27 mouse cellular contexts compared by ENCODE assay signal in the genomic region with DNA sequence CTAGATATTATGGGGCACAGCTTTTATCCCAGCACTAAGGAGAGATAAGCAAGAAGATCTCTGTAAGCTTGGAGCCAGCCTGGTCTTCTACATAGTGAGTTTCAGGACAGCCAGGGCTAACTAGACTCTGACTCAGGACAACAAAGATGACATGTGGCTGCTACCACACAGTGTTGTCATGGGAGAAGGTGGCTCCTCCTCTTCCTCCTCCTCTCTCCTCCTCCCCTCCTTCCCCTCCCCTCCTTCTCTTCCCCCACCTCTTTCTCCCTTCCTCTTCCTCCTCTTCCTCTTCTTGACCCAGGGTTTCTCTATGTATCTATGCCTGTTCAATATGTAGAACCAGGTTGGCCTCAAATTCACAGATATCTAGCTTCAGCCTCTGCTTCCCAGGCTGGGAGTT. TPM values are rescaled to one million over a fixed set of nuclear protein-coding genes. Genes with fewer than 3 reads are reported as not detected.
DNase-seq lines count a peak whose midpoint lies in the region; ATAC-seq and TF ChIP-seq lines count a peak whose summit lies in the region.
"Had no signal": no experiment of that assay in that cellular context is flagged by ENCODE, and none has a peak within 500 bp of the region (broad histone marks: within the 10 kb centered on the region; RNA-seq: fewer than 3 reads in every experiment).

No protein-coding gene starts in this region.

- H3K4me2 ChIP-seq in lung, embryonic 16.5 days (ENCODE audit: low read depth, low read length), result no peak overlapping the region
- no peak overlapping the region for H3K4me2 ChIP-seq in lung, postnatal 0 days (replicated peaks; ENCODE audit: low read depth, low read length)
- H3K4me2 ChIP-seq: embryonic facial prominence, embryonic 12.5 days; embryonic facial prominence, embryonic 15.5 days; heart, embryonic 11.5 days; hindbrain, embryonic 13.5 days had no signal

- H3K4me1 ChIP-seq in lung, embryonic 16.5 days (replicated peaks; ENCODE audit: control insufficient read depth, insufficient read depth, low read length), result no peaks in the 10 kb centered on the region
- no peaks in the 10 kb centered on the region for H3K4me1 ChIP-seq in lung, postnatal 0 days (ENCODE audit: insufficient read depth, low read depth, low read length)
- peaks cover 36% of the 10 kb centered on the region for H3K4me1 ChIP-seq in megakaryocyte, embryonic 14.5 days
- no peaks in the 10 kb centered on the region; the same call in 1 of the 2 replicates for H3K4me1 ChIP-seq in thymus, adult 2 months (replicated peaks; ENCODE audit: control insufficient read depth, insufficient read depth, low read length)
- H3K4me1 ChIP-seq: embryonic facial prominence, embryonic 12.5 days; embryonic facial prominence, embryonic 15.5 days; hindbrain, embryonic 13.5 days had no signal

- H3K36me3 ChIP-seq in lung, embryonic 16.5 days (ENCODE audit: control insufficient read depth, insufficient read depth, low read length), result no peaks in the 10 kb centered on the region
- H3K36me3 ChIP-seq in lung, postnatal 0 days (ENCODE audit: insufficient read depth, low read length), result no peaks in the 10 kb centered on the region
- peaks cover 28% of the 10 kb centered on the region for H3K36me3 ChIP-seq in megakaryocyte, embryonic 14.5 days (replicated peaks; ENCODE audit: low read length)
- H3K36me3 ChIP-seq in splenic B cell, adult 2 months (ENCODE audit: control insufficient read depth, insufficient read depth, low read length, poor library complexity, severe bottlenecking), result peaks cover 33% of the 10 kb centered on the region
- H3K36me3 ChIP-seq in thymus, adult 2 months (ENCODE audit: control insufficient read depth, insufficient read depth, low read length), result no peaks in the 10 kb centered on the region
- H3K36me3 ChIP-seq: embryonic facial prominence, embryonic 12.5 days; embryonic facial prominence, embryonic 15.5 days; hindbrain, embryonic 13.5 days had no signal

- peak overlapping the region; percentile 36; the same call in 1 of the 2 replicates for H3K27ac ChIP-seq in lung, embryonic 16.5 days (ENCODE audit: low read length)
- no peak overlapping the region for H3K27ac ChIP-seq in lung, postnatal 0 days (ENCODE audit: low read length)
- no peak overlapping the region for H3K27ac ChIP-seq in thymus, adult 2 months (ENCODE audit: control insufficient read depth, insufficient read depth, low read length)
- H3K27ac ChIP-seq: embryonic facial prominence, embryonic 12.5 days; embryonic facial prominence, embryonic 15.5 days; hindbrain, embryonic 13.5 days had no signal

- no peak for TF ChIP-seq CTCF in lung, postnatal 0 days (IDR thresholded peaks at IDR 0.05)
- TF ChIP-seq CTCF in thymus, adult 2 months (IDR thresholded peaks at IDR 0.05; ENCODE audit: borderline replicate concordance, control insufficient read depth, extremely low read depth, insufficient read depth, low read length, poor library complexity), result no peak

- TF ChIP-seq EP300 in lung, postnatal 0 days (IDR thresholded peaks at IDR 0.05), result no peak

- TF ChIP-seq POLR2A in thymus, adult 2 months (IDR thresholded peaks at IDR 0.05; ENCODE audit: control insufficient read depth, extremely low read depth, insufficient read depth, low read length, poor library complexity), result no peak

- H3K4me3 ChIP-seq in lung, embryonic 16.5 days (ENCODE audit: low read length), result no peak overlapping the region
- no peak overlapping the region for H3K4me3 ChIP-seq in lung, postnatal 0 days (ENCODE audit: low read depth, low read length)
- H3K4me3 ChIP-seq in megakaryocyte, embryonic 14.5 days (replicated peaks), result peak overlapping the region; percentile 51
- H3K4me3 ChIP-seq in thymus, adult 2 months (ENCODE audit: control insufficient read depth, insufficient read depth, low read length), result no peak overlapping the region
- H3K4me3 ChIP-seq: embryonic facial prominence, embryonic 12.5 days; embryonic facial prominence, embryonic 15.5 days; hindbrain, embryonic 13.5 days had no signal

- no peaks in the 10 kb centered on the region for H3K27me3 ChIP-seq in lung, embryonic 16.5 days (ENCODE audit: control insufficient read depth, insufficient read depth, low read depth, low read length)
- H3K27me3 ChIP-seq in lung, postnatal 0 days (replicated peaks; ENCODE audit: insufficient read depth, low read length), result no peaks in the 10 kb centered on the region
- H3K27me3 ChIP-seq in megakaryocyte, embryonic 14.5 days (replicated peaks), result peaks cover 20% of the 10 kb centered on the region
- no peaks in the 10 kb centered on the region for H3K27me3 ChIP-seq in splenic B cell, adult 2 months (ENCODE audit: control insufficient read depth, insufficient read depth, low read length, poor library complexity, severe bottlenecking)
- no peaks in the 10 kb centered on the region for H3K27me3 ChIP-seq in thymus, adult 2 months (ENCODE audit: control insufficient read depth, insufficient read depth, low read length)
- H3K27me3 ChIP-seq: embryonic facial prominence, embryonic 12.5 days; embryonic facial prominence, embryonic 15.5 days had no signal

- no peaks in the 10 kb centered on the region for H3K9me3 ChIP-seq in lung, embryonic 16.5 days (ENCODE audit: control insufficient read depth, low read length)
- H3K9me3 ChIP-seq in lung, postnatal 0 days (ENCODE audit: low read length), result no peaks in the 10 kb centered on the region
- H3K9me3 ChIP-seq in megakaryocyte, embryonic 14.5 days, result 0 out of 2 replicates have a peak, but pooled peaks cover 3% of the 10 kb centered on the region
- H3K9me3 ChIP-seq: embryonic facial prominence, embryonic 12.5 days; embryonic facial prominence, embryonic 15.5 days; hindbrain, embryonic 13.5 days had no signal

- DNase-seq in lung, postnatal 0 days (ENCODE audit: low spot score), result no peak
- peak; percentile 31 for DNase-seq in splenic B cell, adult 2 months (ENCODE audit: low read depth, low spot score)
- no peak for DNase-seq in thymus, adult 2 months
- DNase-seq in layer of hippocampus, adult 18-20 months (ENCODE audit: low spot score in 2 of 2), result no peak
- DNase-seq: adrenal gland, adult 8-10 months; adrenal gland, postnatal 25 days; B cell, adult 2 months; cerebellum, adult 11-12 months; cerebellum, adult 8-10 months; cerebellum, postnatal 10 days; forebrain, postnatal 0 days; gastrocnemius, postnatal 25 days; heart, adult 11 months had no signal

- no peak for ATAC-seq in lung, embryonic 16.5 days (ENCODE audit: low read depth)
- ATAC-seq in lung, postnatal 0 days, result no peak
- 0 out of 2 replicates have a peak, but pooled peaks have one; percentile 39 for ATAC-seq in common myeloid progenitor, adult 5-6 weeks (replicated peaks; ENCODE audit: low read depth, poor library complexity, severe bottlenecking)
- ATAC-seq: activated CD4-positive, CD25-positive, alpha-beta regulatory T cell, adult 4 months; forebrain, embryonic 14.5 days; forebrain, postnatal 0 days; hindbrain, embryonic 16.5 days had no signal

- no peak overlapping the region for H3K9ac ChIP-seq in lung, embryonic 16.5 days (ENCODE audit: low read length)
- H3K9ac ChIP-seq in lung, postnatal 0 days (replicated peaks; ENCODE audit: low read depth), result no peak overlapping the region
- H3K9ac ChIP-seq: embryonic facial prominence, embryonic 12.5 days; embryonic facial prominence, embryonic 15.5 days; forebrain, postnatal 0 days; hindbrain, embryonic 13.5 days had no signal

RNA-seq across cellular contexts. Expression of a gene that starts 7.0 kb away (rescaled TPM):
- polyA plus RNA-seq in lung, embryonic 16.5 days (2015; fragmentation: Nextera tagmentation; extraction: Ambion mirVana), result 0.18 and 0.24 TPM in 2 replicates
- 0.04 and 0.06 TPM in 2 replicates for polyA plus RNA-seq in lung, postnatal 0 days (2015; fragmentation: Nextera tagmentation; extraction: Ambion mirVana)
- total RNA-seq in common myeloid progenitor, adult 5-6 weeks (2017), result 0.41 TPM in 1 of 2 replicates, not detected in the other
- polyA plus RNA-seq in megakaryocyte, embryonic 14.5 days (2012; ENCODE audit: insufficient read depth, low replicate concordance), result 0.04 TPM in 1 of 2 replicates, not detected in the other
- polyA plus RNA-seq in thymus, adult 2 months (2012; rRNA removed), result 0.33 and 0.97 TPM in 2 replicates
- total RNA-seq in layer of hippocampus, adult 18-20 months (2021), result not detected
- total RNA-seq: forebrain, postnatal 0 days; gastrocnemius, adult 8-10 months; gastrocnemius, postnatal 25 days; hematopoietic stem cell, adult 5-6 weeks had no signal
- polyA plus RNA-seq: activated CD4-positive, CD25-positive, alpha-beta regulatory T cell, adult 4 months; embryonic facial prominence, embryonic 12.5 days; forebrain, embryonic 11.5 days; forebrain, embryonic 14.5 days; forebrain, postnatal 0 days; heart, embryonic 11.5 days; heart, embryonic 14.5 days; hindbrain, embryonic 13.5 days; hindbrain, embryonic 16.5 days had no signal

RNA-seq across cellular contexts. Expression of a gene that starts 16.5 kb away (rescaled TPM):
- polyA plus RNA-seq in lung, embryonic 16.5 days (2015; fragmentation: Nextera tagmentation; extraction: Ambion mirVana), result 21.7 and 21.9 TPM in 2 replicates
- 40.0 and 45.5 TPM in 2 replicates for polyA plus RNA-seq in lung, postnatal 0 days (2015; fragmentation: Nextera tagmentation; extraction: Ambion mirVana)
- total RNA-seq in common myeloid progenitor, adult 5-6 weeks (2017), result 83.0 and 99.7 TPM in 2 replicates
- polyA plus RNA-seq in megakaryocyte, embryonic 14.5 days (2012; ENCODE audit: insufficient read depth, low replicate concordance), result 30.5 and 188 TPM in 2 replicates
- polyA plus RNA-seq in thymus, adult 2 months (2012; rRNA removed), result 147 and 174 TPM in 2 replicates
- total RNA-seq in layer of hippocampus, adult 18-20 months (2021), result 10 to 100 TPM; 13.6 to 15.9 TPM

RNA-seq across cellular contexts. Expression of a gene that starts 20.7 kb away (rescaled TPM):
- polyA plus RNA-seq in lung, embryonic 16.5 days (2015; fragmentation: Nextera tagmentation; extraction: Ambion mirVana), result 1.8 and 2.0 TPM in 2 replicates
- polyA plus RNA-seq in lung, postnatal 0 days (2015; fragmentation: Nextera tagmentation; extraction: Ambion mirVana), result 0.47 and 0.71 TPM in 2 replicates
- 0.59 TPM in 1 of 2 replicates, not detected in the other for total RNA-seq in common myeloid progenitor, adult 5-6 weeks (2017)
- not detected in 2 replicates for polyA plus RNA-seq in megakaryocyte, embryonic 14.5 days (2012; ENCODE audit: insufficient read depth, low replicate concordance)
- 7.0 and 7.2 TPM in 2 replicates for polyA plus RNA-seq in thymus, adult 2 months (2012; rRNA removed)
- under 1 TPM; 0.53 to 0.99 TPM for total RNA-seq in layer of hippocampus, adult 18-20 months (2021)
- total RNA-seq: hematopoietic stem cell, adult 5-6 weeks had no signal
- polyA plus RNA-seq: activated CD4-positive, CD25-positive, alpha-beta regulatory T cell, adult 4 months had no signal

RNA-seq across cellular contexts. Expression of a gene that starts 21.9 kb away (rescaled TPM):
- 5.4 and 5.9 TPM in 2 replicates for polyA plus RNA-seq in lung, embryonic 16.5 days (2015; fragmentation: Nextera tagmentation; extraction: Ambion mirVana)
- polyA plus RNA-seq in lung, postnatal 0 days (2015; fragmentation: Nextera tagmentation; extraction: Ambion mirVana), result 33.2 and 38.3 TPM in 2 replicates
- total RNA-seq in common myeloid progenitor, adult 5-6 weeks (2017), result 1.6 and 3.2 TPM in 2 replicates
- 2.8 TPM in 1 of 2 replicates, not detected in the other for polyA plus RNA-seq in megakaryocyte, embryonic 14.5 days (2012; ENCODE audit: insufficient read depth, low replicate concordance)
- polyA plus RNA-seq in thymus, adult 2 months (2012; rRNA removed), result 10.2 and 11.7 TPM in 2 replicates
- 1 to 10 TPM; 3.2 to 3.5 TPM for total RNA-seq in layer of hippocampus, adult 18-20 months (2021)

RNA-seq across cellular contexts. Expression of a gene that starts 34.9 kb away (rescaled TPM):
- polyA plus RNA-seq in lung, embryonic 16.5 days (2015; fragmentation: Nextera tagmentation; extraction: Ambion mirVana), result 11.9 and 13.3 TPM in 2 replicates
- polyA plus RNA-seq in lung, postnatal 0 days (2015; fragmentation: Nextera tagmentation; extraction: Ambion mirVana), result 14.9 and 15.7 TPM in 2 replicates
- total RNA-seq in common myeloid progenitor, adult 5-6 weeks (2017), result 2.1 and 5.4 TPM in 2 replicates
- polyA plus RNA-seq in megakaryocyte, embryonic 14.5 days (2012; ENCODE audit: insufficient read depth, low replicate concordance), result 6.4 TPM in 1 of 2 replicates, not detected in the other
- polyA plus RNA-seq in thymus, adult 2 months (2012; rRNA removed), result 12.0 and 14.9 TPM in 2 replicates
- 1 to 10 TPM; 2.1 to 2.6 TPM for total RNA-seq in layer of hippocampus, adult 18-20 months (2021)
